Mouse (Mus musculus) cortical plate, adult 2 months (tissue): Measurements from ENCODE around the gene Psd4. TPM values are rescaled to one million over a fixed set of nuclear protein-coding genes. Genes with fewer than 3 reads are reported as not detected.

Experiments used
- H3K27ac ChIP-seq: fragments of 200-500 bp; 2 replicates; pipeline ENCODE4 v1.5.1; 2012; ENCODE audit warnings: low read length, control low read depth, inconsistent platforms; ENCODE audit not compliant: insufficient read depth
- H3K4me1 ChIP-seq: fragments of 200-500 bp; 2 replicates; pipeline ENCODE4 v1.6.1; 2011; ENCODE audit warnings: low read length; ENCODE audit not compliant: control insufficient read depth, insufficient read depth
- H3K4me3 ChIP-seq: fragments of 200-500 bp; 2 replicates; pipeline ENCODE4 v1.5.1; 2011; ENCODE audit warnings: mild to moderate bottlenecking, low read length, control low read depth; ENCODE audit not compliant: insufficient read depth
- CTCF ChIP-seq: fragments of 200-500 bp; IDR thresholded peaks from 2 replicates; pipeline ENCODE4 v1.5.1; 2011; ENCODE audit warnings: mild to moderate bottlenecking, control low read depth, low read length; ENCODE audit not compliant: insufficient read depth; ENCODE audit errors: extremely low read depth
- POLR2A ChIP-seq: fragments of 200-500 bp; IDR thresholded peaks from 2 replicates; pipeline ENCODE4 v1.6.1; 2011; ENCODE audit warnings: mild to moderate bottlenecking, low read length, control low read depth; ENCODE audit not compliant: insufficient read depth; ENCODE audit errors: extremely low read depth
- polyA plus RNA-seq: library from polyadenylated mRNA; depleted of rRNA; stranded (reverse); fragments of >200 nt; gene quantifications from 2 replicates; pipeline ENCODE4 v1.2.3, GENCODE M21; 2012

Gene Psd4
- polyA plus RNA-seq, 1 experiment = 0.73 TPM

DNA sequence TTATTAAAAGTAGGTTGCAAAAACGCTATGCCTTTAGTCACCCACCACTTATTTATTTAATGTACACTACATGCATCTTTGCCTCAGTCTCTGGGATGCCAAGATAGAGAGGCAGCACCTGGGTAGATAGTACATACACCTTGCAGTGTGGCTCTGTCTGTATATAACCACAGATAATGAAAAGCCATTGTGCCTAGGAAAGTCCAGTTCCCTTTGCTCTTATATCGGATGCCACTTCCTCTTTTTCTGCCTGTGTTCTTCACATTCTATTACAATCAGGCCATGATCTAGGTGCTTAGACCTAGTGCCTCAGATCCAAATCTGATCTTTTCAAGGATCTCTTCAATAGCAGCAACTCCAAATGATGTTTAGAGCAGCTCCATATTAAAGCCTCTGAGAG is 58.2 kb downstream of the Psd4 start:
- no peak for TF ChIP-seq POLR2A
- TF ChIP-seq CTCF = no peak
- H3K27ac ChIP-seq = no peak overlapping the region
- H3K4me1 ChIP-seq = no peaks in the 10 kb centered on the region

GRCm38 (mm10) chr2:24427866-24428675 is 60.7 kb downstream of the Psd4 start:
- Histone ChIP-seq H3K27ac (no peak overlapping the region), H3K4me3 (no peak overlapping the region), H3K4me1 (no peaks in the 10 kb centered on the region)
- TF ChIP-seq CTCF (no peak), POLR2A (no peak)

More for the DNA sequence above, 58.2 kb downstream of the Psd4 start:
- no peak overlapping the region for H3K4me3 ChIP-seq

DNA sequence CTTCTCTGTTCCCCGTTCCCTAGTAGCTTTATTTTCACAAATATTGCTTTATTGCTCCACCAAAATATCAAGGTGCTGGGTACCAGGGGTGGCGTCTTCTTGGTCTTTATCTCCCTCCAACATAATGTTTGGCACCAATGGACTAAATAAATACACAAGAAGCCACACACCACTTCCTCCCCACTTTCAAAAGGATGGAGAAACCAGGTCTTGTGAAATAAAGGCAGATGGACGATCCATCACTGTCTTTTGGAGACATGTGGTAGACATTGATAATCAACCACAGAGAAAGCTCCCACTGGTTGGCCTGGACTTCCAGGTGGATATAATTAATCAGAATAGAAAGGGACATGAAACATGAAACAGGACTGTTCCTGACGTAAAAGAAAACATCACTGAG is 62.4 kb downstream of the Psd4 start:
- TF ChIP-seq CTCF = no peak
- no peak for TF ChIP-seq POLR2A
- Histone ChIP-seq H3K27ac (no peak overlapping the region), H3K4me3 (no peak overlapping the region), H3K4me1 (no peaks in the 10 kb centered on the region)

- Histone ChIP-seq H3K4me1 (no peaks in the 10 kb centered on the region), H3K27ac (no peak overlapping the region)
- TF ChIP-seq POLR2A (no peak), CTCF (no peak)
Observed at GRCm38 (mm10) chr2:24434670-24435069, 67.3 kb downstream of the Psd4 start.

DNA sequence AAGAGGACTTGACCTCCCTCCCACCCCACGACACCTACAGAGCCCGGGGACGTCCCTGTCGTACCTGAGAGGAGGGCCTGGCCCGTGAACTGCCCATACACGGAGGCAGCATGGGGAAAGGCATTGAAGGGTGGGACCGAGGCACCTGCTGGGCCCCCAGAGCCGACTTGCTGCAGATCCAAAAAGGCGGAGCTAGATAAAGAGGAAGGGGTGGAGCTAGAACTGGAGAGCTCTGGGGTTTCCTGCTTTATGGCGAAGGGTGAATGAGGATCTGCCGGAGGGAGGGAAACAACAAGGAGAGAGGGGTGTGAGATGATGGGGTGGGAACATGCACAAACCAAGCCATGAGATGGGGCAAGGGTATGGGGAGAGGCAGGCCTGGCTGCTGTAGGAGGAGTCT is 68.3 kb downstream of the Psd4 start:
- TF ChIP-seq CTCF = no peak
- TF ChIP-seq POLR2A = no peak
- Histone ChIP-seq H3K4me1 (no peaks in the 10 kb centered on the region), H3K27ac (no peak overlapping the region), H3K4me3 (no peak overlapping the region)

More at GRCm38 (mm10) chr2:24434670-24435069, 67.3 kb downstream of the Psd4 start:
- H3K4me3 ChIP-seq = no peak overlapping the region

GRCm38 (mm10) chr2:24440056-24440455 is 72.7 kb downstream of the Psd4 start:
- no peaks in the 10 kb centered on the region for H3K4me1 ChIP-seq
- H3K4me3 ChIP-seq = no peak overlapping the region
- no peak overlapping the region for H3K27ac ChIP-seq
- no peak for TF ChIP-seq CTCF
- no peak for TF ChIP-seq POLR2A

DNA sequence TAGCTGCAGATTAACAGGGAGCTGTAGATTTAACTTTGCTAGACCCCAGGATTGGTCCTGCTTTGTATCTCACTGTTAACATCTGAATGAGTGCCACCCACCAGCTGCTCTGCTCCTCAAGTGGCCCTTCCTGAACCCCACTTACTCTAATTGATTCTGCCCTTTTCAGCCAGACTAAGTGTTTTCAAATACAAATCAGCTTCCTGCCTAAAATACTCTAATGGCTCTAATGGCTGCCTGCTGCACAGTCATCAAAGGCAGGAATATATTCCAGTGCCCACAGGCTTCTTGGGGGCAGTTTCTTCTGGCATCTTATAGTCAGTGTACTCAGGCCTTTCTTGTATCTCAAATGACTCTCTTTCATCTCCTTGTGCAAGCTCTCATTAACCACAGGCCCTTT is 74.5 kb downstream of the Psd4 start:
- Histone ChIP-seq H3K27ac (no peak overlapping the region), H3K4me1 (no peaks in the 10 kb centered on the region), H3K4me3 (no peak overlapping the region)
- TF ChIP-seq POLR2A (no peak), CTCF (no peak)

- no peaks in the 10 kb centered on the region for H3K4me1 ChIP-seq
- TF ChIP-seq POLR2A = no peak
- H3K4me3 ChIP-seq = no peak overlapping the region
- no peak overlapping the region for H3K27ac ChIP-seq
Observed at GRCm38 (mm10) chr2:24442303-24442925, 75.0 kb downstream of the Psd4 start.

GRCm38 (mm10) chr2:24443256-24443790 is 75.9 kb downstream of the Psd4 start:
- Histone ChIP-seq H3K4me3 (no peak overlapping the region), H3K27ac (no peak overlapping the region), H3K4me1 (no peaks in the 10 kb centered on the region)
- TF ChIP-seq CTCF = no peak
- TF ChIP-seq POLR2A = no peak

DNA sequence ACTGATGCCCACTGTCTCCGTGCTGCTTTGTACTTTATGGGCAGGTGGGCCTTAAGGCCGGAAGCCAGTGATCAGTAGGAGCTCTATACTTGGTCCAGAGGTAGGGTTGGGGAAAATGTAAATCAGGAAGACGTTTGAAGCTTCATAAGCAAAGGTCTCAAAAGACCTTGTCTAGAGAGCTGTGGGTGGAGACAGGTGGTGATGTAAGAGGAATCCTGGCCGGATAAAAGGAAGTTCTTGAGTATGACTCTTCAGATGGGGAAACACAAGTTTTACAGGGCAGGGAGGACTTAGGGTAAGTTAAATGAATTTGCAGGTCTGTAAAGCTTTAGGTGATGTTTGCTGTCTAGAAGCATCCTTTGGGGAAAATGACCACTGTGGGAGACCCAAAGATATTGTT is 81.7 kb downstream of the Psd4 start:
- no peak overlapping the region for H3K27ac ChIP-seq
- H3K4me1 ChIP-seq = no peaks in the 10 kb centered on the region
- TF ChIP-seq POLR2A (no peak), CTCF (no peak)
- H3K4me3 ChIP-seq = no peak overlapping the region
